Mouse (Mus musculus) A20 (cell line): ENCODE measurements around the gene Vrk3.
A peak's percentile ranks its signal among the peaks of the same experiment; 100 is the strongest.
"Not testable (repeated sequence)": the region's sequence is repeated elsewhere in the genome, so short reads cannot be mapped to it uniquely, and the experiment has no call there.

Experiments
- DNase-seq: peaks from one replicate; pipeline ENCODE4 v3.0.0-alpha.2; 2011; ENCODE audit warnings: low read depth, low spot score

The Vrk3 gene

DNA sequence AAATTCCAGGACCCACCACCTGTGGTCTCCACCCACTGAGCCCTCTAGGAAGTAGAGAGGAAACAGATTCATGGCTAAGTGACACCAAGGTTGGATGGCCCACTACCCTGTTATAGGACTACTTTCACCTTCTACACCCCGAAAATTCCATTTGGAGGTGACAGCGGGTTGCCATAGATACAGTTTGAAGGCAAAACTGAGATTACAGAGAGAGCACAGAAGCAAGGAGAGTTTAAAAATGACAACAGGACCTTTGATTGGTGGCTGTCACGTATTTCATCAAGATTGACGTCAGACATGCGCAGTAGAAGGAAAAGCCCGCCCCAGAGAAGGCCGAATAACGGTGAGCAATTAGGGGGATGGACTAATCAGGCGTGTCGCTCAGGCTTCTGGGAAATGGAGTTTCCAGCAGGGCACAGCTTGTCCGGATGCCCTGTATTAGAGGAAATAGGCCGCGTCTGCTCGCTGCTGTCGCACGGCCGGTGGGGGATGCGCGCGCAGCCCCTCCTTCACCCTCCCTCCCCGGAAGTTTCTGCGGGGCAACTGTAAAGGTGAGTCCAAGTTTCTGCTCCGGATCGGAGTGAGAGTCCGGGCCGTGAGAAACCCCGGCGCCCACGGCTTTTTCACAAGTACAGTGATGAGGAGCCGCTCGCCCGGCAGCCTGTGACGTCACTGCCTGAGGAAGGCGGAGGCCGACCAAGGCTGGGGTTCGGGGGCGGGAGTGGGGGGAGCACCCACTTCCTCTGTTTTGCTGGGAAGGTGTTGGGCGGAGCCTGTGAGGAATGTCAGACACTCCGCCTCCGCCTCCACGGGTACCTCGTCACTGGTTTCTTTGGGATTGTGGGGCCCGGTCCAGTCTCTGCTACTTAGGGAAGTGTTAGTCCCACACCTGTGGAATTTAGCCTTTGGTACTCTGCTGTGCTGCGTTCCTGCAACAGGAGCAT is at the start of gene Vrk3:
Gene Vrk3, plus strand, starts transcription at position 313 of the 944 bp plus-strand sequence.
- DNase-seq, result peak; percentile 99

DNA sequence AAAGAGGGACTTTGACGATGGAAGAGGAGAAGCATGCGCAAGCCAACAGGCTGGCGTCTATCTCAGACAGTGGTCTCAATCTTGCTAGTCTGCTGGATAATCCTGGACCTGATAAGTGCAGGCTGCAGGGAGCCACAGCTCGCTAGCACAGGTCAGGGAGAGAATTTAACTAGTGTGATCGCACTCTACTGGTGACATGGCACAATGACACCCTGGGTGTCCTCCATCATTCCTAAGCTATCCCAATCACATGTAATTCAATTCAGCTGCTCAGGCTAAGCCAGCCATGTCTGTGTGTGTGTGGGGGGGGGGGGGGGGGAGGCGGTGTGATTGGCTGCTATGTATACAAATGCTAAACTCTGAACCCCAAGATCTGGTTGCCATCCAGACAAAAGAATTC is 46.3 kb upstream of the Vrk3 start:
- peak; percentile 37 for DNase-seq

GRCm38 (mm10) chr7:44702985-44703384 is 45.2 kb upstream of the Vrk3 start:
- DNase-seq, result no peak

GRCm38 (mm10) chr7:44704363-44704762 is 43.9 kb upstream of the Vrk3 start:
- peak; percentile 47 for DNase-seq

GRCm38 (mm10) chr7:44705086-44705485 is 43.1 kb upstream of the Vrk3 start:
- no peak for DNase-seq

DNA sequence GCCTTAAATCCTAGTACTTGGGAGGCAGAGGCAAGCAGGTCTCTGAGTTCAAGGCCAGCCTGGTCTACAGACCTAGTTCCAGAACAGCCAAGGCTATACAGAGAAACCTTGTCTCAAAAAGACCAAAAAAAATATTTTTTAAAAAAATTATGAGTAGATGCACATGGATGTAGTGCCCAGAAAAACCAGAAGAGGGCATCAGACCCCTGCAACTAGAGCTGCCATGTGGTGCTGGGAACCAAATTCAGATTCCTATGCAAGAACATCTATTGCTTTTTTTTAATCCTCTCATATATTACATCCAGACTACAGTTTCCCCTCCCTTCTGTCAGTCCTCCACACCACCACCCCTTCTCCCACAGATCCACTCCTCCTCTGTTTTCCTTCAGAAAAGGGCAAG is 41.9 kb upstream of the Vrk3 start:
- no peak for DNase-seq

- DNase-seq, result no peak
Measured at GRCm38 (mm10) chr7:44707169-44707675, 41.0 kb upstream of the Vrk3 start.

DNA sequence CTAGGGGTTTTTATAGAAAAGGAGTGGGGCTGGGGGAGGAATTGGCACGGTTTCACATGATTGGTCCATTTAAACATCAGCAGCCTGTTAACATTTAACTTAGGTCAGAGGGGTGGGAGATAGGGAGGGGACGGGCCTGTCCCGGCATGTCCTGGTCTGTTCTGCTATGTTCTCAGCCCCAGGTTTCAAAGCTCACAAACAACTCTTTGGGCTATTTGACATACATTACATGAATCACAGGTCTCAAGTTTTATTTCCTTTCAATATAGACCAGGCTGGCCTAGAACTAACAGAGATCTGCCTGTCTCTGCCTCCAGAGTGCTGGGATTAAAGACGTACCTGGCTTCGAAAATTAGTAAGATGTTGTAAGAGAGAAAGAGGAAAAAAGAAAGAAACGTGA is 40.1 kb upstream of the Vrk3 start:
- DNase-seq, result not testable (repeated sequence)

- DNase-seq, result no peak
Measured at GRCm38 (mm10) chr7:44708574-44708973, 39.6 kb upstream of the Vrk3 start, which contains the start of gene Izumo2. Gene Izumo2, plus strand, starts transcription at chr7:44708742.

- DNase-seq, result no peak
Measured at GRCm38 (mm10) chr7:44709881-44710280, 38.3 kb upstream of the Vrk3 start.

DNA sequence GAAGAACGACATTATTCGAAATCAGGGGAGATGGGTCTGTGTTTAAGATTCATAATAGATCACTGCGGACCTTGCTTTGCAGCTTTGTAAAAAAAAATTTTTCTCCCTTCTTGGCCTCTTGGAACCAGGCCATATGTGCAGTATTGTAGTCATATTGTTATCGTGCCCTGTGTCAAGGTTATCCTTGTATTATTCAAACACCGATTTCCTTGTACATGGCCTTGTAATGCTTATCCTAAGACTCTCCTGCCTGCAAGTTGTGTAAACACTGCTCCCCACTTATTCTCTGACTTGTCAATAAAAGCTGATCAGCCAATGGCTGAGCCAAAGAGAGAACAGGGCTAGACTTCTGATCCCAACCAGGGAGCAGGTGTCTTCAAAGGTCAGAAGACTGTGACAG is 26.2 kb upstream of the Vrk3 start:
- no peak for DNase-seq

DNA sequence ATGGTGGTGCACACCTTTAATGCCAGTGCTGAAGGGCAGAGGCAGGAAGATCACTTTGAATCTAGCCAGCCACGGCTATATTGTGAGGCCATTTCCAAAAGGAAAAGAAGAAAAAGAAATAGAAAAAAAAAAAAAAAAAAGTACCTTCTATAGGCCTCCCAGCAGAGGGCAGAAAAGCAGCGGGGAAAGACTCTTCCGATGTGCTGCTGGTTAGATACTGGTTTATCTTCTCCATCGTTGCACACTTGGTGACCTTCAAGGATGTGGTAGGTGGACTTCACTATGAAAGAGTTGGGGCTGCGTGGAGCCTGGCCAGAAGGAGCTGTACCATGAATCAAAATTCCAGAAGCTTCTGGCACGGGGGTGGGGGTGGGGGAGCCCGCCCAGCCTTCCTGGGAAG is 23.9 kb upstream of the Vrk3 start:
- DNase-seq, result peak; percentile 37

DNA sequence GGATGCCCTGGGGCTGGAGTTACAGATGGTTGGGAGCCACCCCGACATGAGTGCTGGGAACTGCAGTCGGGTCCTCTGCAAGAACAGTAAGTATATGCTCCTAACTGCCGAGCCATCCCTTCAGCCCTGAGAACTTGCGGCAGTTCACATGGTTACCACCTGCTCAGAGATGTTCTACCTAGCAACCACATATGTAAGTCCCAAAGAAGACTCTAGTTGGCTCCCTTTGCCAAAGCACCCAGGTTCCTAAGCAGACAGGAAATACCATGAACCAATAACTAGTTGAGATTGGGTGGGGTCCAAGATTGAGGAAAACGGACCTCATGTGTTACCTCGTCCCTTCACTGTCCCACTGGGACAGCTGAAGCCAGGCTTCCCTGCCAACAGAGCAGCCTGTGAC is 21.9 kb upstream of the Vrk3 start:
- DNase-seq, result peak; percentile 68

- DNase-seq, result no peak
Measured at GRCm38 (mm10) chr7:44727151-44727550, 21.1 kb upstream of the Vrk3 start.

DNA sequence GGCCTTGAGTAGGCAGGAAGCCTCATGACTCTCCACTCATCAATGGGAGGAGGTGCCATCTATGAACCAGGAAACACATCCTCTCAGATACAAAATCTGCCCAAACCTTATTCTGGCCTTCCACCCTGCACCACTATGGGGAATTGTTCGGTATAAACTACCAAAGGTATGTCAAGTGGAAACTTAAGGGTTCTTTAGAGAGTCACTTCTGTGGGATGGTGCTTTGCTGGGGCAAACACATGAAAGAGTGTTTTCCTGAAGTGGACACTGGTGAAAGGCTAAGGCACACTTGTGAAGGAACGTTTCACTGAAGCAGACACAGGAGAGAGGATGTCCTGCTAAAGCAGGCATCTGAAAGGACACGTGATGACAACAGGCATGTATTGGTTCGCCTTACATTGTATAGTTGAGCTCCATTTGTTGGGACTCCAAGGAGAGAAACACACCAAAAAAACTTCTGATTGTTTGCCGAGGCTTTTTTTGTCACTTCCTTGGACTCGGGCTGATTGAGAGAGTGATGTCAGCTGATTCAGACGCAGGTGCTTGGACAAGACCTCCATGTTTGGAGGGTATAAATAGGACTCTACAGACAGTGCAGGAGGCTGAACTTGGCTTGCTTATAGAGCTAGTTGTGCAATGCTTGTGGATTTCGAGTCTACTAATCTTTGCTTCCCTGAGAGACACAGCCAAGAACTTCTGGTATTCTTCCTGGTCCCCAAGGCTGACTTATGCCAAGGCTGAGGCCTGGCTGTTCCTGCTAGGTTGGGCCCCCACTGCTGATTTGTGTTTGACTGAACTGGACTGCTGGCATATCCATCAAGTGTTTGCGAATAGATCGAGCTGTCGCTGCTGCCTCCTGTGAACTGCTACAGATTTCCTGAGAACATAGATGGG is 19.9 kb upstream of the Vrk3 start:
- peak; percentile 5 for DNase-seq

GRCm38 (mm10) chr7:44733723-44734122 is 14.5 kb upstream of the Vrk3 start:
- DNase-seq, result no peak

DNA sequence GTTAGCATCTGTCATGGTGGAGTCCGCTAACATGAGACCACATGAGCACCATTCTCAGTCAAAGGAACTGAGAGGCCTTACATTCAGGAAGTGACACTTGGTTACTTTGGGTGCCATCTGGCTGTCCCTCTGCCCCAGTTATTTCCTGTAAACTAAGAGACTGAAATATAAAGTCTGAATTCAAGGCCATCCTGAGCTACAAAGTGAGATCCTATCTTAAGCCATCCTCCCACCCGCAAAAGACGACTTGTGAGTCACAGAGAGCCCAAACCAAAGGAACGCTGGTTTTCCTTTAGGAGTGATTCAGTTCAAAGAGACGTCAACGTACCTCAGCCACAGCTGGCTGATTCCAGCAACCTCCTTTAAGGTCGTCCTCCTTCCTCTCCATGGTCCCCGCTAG is 6.9 kb upstream of the Vrk3 start:
- peak; percentile 14 for DNase-seq

- DNase-seq, result no peak
Measured at GRCm38 (mm10) chr7:44744270-44744669, 3.9 kb upstream of the Vrk3 start.

- peak; percentile 88 for DNase-seq
Measured at GRCm38 (mm10) chr7:44745076-44745475, 3.1 kb upstream of the Vrk3 start.

- DNase-seq, result no peak
Measured at GRCm38 (mm10) chr7:44747115-44747514, 1.1 kb upstream of the Vrk3 start.

DNA sequence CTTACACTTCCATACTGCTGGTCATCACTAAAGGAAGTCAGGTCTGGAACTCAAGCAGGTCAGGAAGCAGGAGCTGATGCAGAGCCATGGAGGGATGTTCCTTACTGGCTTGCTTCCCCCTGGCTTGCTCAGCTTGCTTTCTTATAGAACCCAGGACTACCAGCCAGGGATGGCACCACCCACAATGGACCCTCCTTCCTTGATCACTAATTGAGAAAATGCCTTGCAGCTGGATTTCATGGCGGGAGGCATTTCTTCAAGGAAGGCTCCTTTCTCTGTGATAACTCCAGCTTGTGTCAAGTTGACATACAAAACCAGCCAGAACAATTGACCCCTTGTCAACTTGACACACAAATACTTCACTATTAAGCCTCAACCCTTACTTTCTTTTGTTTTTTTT is 2.7 kb downstream of the Vrk3 start, which contains the start of gene Zfp473:
Gene Zfp473, minus strand, starts transcription at position 101 of the 400 bp plus-strand sequence.
- not testable (repeated sequence) for DNase-seq

- no peak for DNase-seq
Measured at GRCm38 (mm10) chr7:44757164-44757563, 9.0 kb downstream of the Vrk3 start.
